Mouse (Mus musculus) kidney, postnatal 0 days (tissue): ENCODE results near the gene Olfr307. TPM values are rescaled to one million over a fixed set of nuclear protein-coding genes. Genes with fewer than 3 reads are reported as not detected.
"Not testable (repeated sequence)": the region's sequence is repeated elsewhere in the genome, so short reads cannot be mapped to it uniquely, and the experiment has no call there.

Source experiments
- ATAC-seq: fragments of 200-750 bp; cut with Nextera tagmentation; replicated peaks from 2 replicates; pipeline ENCODE4 v1.8.0; 2017; ENCODE audit warnings: low read depth, moderate number of reproducible peaks, moderate TSS enrichment, moderate library complexity; ENCODE audit not compliant: low FRiP score
- DNase-seq: peaks from one replicate; pipeline ENCODE4 v3.0.0-alpha.2; 2016; ENCODE audit warnings: low spot score
- H3K27ac ChIP-seq: fragments of 300-500 bp; sonication (generic); 2 replicates; pipeline ENCODE4 v1.5.1; 2014; ENCODE audit warnings: mild to moderate bottlenecking
- H3K27me3 ChIP-seq: fragments of 300-500 bp; sonication (generic); 2 replicates; pipeline ENCODE4 v1.6.1; 2014; ENCODE audit warnings: low read length, mixed read lengths; ENCODE audit not compliant: insufficient read depth
- H3K36me3 ChIP-seq: fragments of 300-500 bp; sonication (generic); 2 replicates; pipeline ENCODE4 v1.6.1; 2014; ENCODE audit warnings: low read length, mixed read lengths; ENCODE audit not compliant: insufficient read depth
- H3K4me1 ChIP-seq: fragments of 300-500 bp; sonication (generic); replicated peaks from 2 replicates; pipeline ENCODE4 v1.6.1; 2014; ENCODE audit warnings: antibody characterized with exemption, low read length, mixed read lengths; ENCODE audit not compliant: insufficient read depth
- H3K4me2 ChIP-seq: fragments of 300-500 bp; sonication (generic); 2 replicates; pipeline ENCODE4 v1.6.1; 2014; ENCODE audit warnings: mild to moderate bottlenecking, low read length, moderate library complexity, mixed read lengths
- H3K4me3 ChIP-seq: fragments of 300-500 bp; sonication (generic); replicated peaks from 2 replicates; pipeline ENCODE4 v1.5.1; 2014; ENCODE audit warnings: low read depth, low read length
- H3K9ac ChIP-seq: fragments of 300-500 bp; sonication (generic); 2 replicates; pipeline ENCODE4 v1.6.1; 2014; ENCODE audit warnings: low read depth, low read length
- H3K9me3 ChIP-seq: fragments of 300-500 bp; sonication (generic); replicated peaks from 2 replicates; pipeline ENCODE4 v1.6.1; 2016; ENCODE audit warnings: low read length, inconsistent platforms, mixed read lengths
- CTCF ChIP-seq: IDR thresholded peaks from 2 replicates; pipeline ENCODE4 v1.5.1; 2016; ENCODE audit warnings: antibody characterized with exemption, low read depth, mild to moderate bottlenecking, moderate library complexity
- WGBS: fragments of 180-500 bp; shearing (Covaris S2); extraction: QIAGEN DNeasy Blood & Tissue Kit; methylation state at CpG from one replicate; pipeline ENCODE4 v1.1.7; 2014; 5-methylcytosine and 5-hydroxymethylcytosine counted together
- polyA plus RNA-seq: library from polyadenylated mRNA; unstranded; fragments of >200 nt; fragmentation: Nextera tagmentation; extraction: Ambion mirVana; gene quantifications from 2 replicates; pipeline ENCODE4 v1.2.1, GENCODE M21; 2015

Gene Olfr307
- polyA plus RNA-seq, result not detected in 2 replicates

DNA sequence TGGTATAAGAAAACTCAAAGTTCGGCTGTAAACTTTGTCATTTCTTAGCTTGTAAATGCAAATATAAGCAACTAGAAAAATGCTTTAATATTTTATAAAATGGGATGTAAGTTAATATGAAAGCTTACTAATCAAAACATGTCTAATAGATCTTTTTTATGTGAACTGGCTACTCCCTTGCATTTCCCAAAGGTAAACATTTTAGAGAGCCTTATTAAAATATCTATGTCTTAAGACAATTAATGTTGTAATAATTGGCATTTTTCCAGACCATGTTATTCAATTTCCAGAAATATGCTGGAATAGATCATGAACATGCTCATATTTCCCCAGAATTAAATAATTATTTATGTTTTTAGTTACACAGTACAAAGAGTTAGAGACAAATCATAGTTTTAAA, at the start of gene Olfr307:
TSS of gene Olfr307 (minus strand) at position 101 of the 400 bp plus-strand sequence.
- ATAC-seq (no peak), DNase-seq (no peak)
- Histone ChIP-seq H3K27ac (no peak within 1 kb of the TSS), H3K4me3 (no peak within 1 kb of the TSS), H3K9ac (no peak within 1 kb of the TSS), H3K9me3 (no peaks in the 10 kb centered on the region), H3K36me3 (no peaks in the 10 kb centered on the region), H3K4me1 (no peaks in the 10 kb centered on the region), H3K4me2 (no peak within 1 kb of the TSS), H3K27me3 (no peaks in the 10 kb centered on the region)
- WGBS, result 72% methylated on average over 1 of the region's 1 CpGs
- TF ChIP-seq CTCF, result no peak

DNA sequence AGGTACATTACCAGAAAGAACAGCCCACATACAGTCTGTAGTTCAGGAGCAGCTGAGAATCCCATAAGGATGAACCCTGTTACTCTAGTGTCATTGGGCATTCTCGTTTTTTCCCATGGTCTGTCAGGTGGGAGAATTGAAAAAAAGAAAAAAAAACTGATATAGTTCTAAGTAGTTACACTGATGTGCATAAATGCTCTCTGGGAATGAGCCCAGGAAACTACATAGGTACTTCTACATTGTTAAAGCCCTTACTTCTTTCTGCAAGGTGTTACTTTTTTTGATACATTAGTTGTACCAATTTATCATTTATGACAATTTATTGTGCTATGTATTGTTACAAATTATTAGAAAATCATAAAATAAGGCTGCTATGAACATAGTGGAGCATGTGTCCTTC, 49.2 kb upstream of the Olfr307 start, which contains the start of gene Olfr304:
TSS of gene Olfr304 (minus strand) at position 101 of the 400 bp plus-strand sequence.
- WGBS, result 55% methylated on average over 1 of the region's 1 CpGs
- no peaks in the 10 kb centered on the region for H3K9me3 ChIP-seq
- H3K36me3 ChIP-seq, result no peaks in the 10 kb centered on the region
- no peak within 1 kb of the TSS for H3K9ac ChIP-seq
- H3K4me2 ChIP-seq, result no peak within 1 kb of the TSS
- no peak within 1 kb of the TSS for H3K4me3 ChIP-seq
- H3K27ac ChIP-seq, result no peak within 1 kb of the TSS
- no peaks in the 10 kb centered on the region for H3K4me1 ChIP-seq
- no peak for ATAC-seq
- no peak for TF ChIP-seq CTCF
- no peaks in the 10 kb centered on the region for H3K27me3 ChIP-seq
- DNase-seq, result no peak

DNA sequence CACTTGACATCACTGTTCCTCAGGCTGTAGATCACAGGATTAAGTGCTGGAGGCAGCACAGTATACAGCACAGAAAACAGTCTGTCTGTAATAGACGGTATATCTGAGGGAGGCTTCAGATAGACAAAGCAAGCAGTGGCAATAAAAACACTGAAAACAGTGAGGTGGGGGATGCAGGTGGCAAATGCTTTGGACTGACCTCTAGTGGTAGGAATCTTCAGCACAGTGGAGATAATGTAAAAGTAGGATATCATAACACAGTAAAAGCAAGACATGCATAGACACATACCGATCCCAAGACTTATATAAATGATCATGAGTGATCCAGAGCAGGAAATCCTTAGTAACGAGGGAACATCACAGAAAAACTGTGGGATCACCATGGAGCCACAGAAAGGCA, 48.4 kb upstream of the Olfr307 start:
- no peaks in the 10 kb centered on the region for H3K4me1 ChIP-seq
- H3K4me3 ChIP-seq, result no peak overlapping the region
- no peak overlapping the region for H3K4me2 ChIP-seq
- no peak overlapping the region for H3K27ac ChIP-seq
- ATAC-seq (no peak), DNase-seq (no peak)
- 60% methylated on average over 3 of the region's 3 CpGs for WGBS
- no peaks in the 10 kb centered on the region for H3K27me3 ChIP-seq
- no peaks in the 10 kb centered on the region for H3K36me3 ChIP-seq
- H3K9me3 ChIP-seq, result no peaks in the 10 kb centered on the region
- TF ChIP-seq CTCF, result peak; percentile 48; the same call in 1 of the 2 replicates
- H3K9ac ChIP-seq, result no peak overlapping the region

DNA sequence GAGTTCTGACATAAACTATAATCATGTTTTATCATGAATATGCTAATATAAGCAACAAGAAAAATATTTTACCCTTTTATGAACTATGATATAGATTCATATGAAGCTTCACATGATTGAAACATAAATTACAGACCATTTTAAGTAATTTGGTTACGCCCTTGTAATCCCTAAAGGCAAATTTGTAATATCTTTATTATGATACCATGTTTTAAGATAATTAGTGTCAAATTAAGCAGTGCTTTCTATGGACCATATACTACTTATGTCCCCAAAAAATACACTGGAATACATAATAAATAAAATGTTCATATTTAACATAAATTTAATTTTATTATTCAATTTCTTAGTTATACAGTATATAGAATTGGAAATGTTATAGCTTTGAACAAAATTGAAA, 29.4 kb upstream of the Olfr307 start, which contains the start of gene Olfr305:
TSS of gene Olfr305 (minus strand) at position 101 of the 400 bp plus-strand sequence.
- WGBS, result 74% methylated on average over 1 of the region's 1 CpGs
- no peak within 1 kb of the TSS for H3K27ac ChIP-seq

DNA sequence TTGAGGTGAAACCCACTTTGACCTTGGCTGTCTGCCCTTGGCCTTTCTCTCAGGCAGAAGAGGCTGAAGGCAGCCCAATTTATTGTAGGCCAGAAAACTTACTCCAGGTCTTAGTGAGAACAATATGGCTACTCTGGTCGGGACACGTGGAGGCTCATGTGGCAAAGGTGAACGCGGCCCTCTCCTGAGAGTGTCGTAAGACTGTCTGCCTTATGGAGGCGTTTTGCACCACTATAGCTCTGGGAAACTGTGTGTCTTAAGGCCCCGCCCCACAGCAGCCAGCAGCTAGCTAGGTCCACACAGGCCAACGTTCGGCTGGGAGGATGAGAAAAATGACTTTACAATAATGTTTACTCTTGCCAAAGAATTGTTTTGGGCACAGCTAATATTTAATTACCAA, 8.9 kb upstream of the Olfr307 start:
- H3K4me1 ChIP-seq, DNase-seq, H3K9ac ChIP-seq, ATAC-seq, H3K27ac ChIP-seq, H3K27me3 ChIP-seq, H3K4me3 ChIP-seq, H3K4me2 ChIP-seq, H3K36me3 ChIP-seq, H3K9me3 ChIP-seq: not testable (repeated sequence)
- WGBS, result 88% methylated on average over 9 of the region's 9 CpGs

More for the DNA sequence above, 29.4 kb upstream of the Olfr307 start, which contains the start of gene Olfr305:
- no peak for TF ChIP-seq CTCF
- Histone ChIP-seq H3K4me3 (no peak within 1 kb of the TSS), H3K4me2 (no peak within 1 kb of the TSS), H3K27me3 (no peaks in the 10 kb centered on the region), H3K4me1 (no peaks in the 10 kb centered on the region), H3K36me3 (no peaks in the 10 kb centered on the region), H3K9me3 (no peaks in the 10 kb centered on the region), H3K9ac (no peak within 1 kb of the TSS)
- DNase-seq (no peak), ATAC-seq (no peak)

DNA sequence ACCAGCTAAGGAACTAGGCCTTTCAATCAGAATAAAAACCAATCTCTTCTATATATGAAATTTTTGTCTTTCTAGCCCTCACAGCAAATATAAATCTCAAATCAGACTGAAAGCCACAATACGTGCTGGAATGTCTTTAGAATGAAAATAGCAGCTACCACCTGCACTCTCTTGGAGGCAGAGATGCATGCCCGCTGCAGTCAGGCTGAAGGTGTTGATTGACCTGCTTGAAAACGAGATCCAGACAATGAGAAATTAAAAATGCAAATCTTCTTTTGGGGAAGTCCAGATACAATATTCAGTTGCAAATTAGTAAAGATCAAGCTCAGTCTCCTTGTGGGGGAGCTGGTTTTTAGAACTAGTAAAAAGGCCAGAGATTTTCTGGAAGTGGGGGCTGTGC, 6.9 kb upstream of the Olfr307 start:
- Histone ChIP-seq H3K27me3 (no peaks in the 10 kb centered on the region), H3K4me2 (no peak overlapping the region), H3K4me1 (no peaks in the 10 kb centered on the region), H3K27ac (no peak overlapping the region), H3K9me3 (no peaks in the 10 kb centered on the region), H3K4me3 (no peak overlapping the region), H3K9ac (no peak overlapping the region), H3K36me3 (no peaks in the 10 kb centered on the region)
- no peak for TF ChIP-seq CTCF
- 72% methylated on average over 3 of the region's 3 CpGs for WGBS
- ATAC-seq (no peak), DNase-seq (no peak)
